Mouse (Mus musculus): ENCODE results near the gene Trim2. TPM values are rescaled to one million over a fixed set of nuclear protein-coding genes. Genes with fewer than 3 reads are reported as not detected.
A peak's percentile ranks its signal among the peaks of the same experiment; 100 is the strongest.

Trim2 gene
- polyA plus RNA-seq (2016; fragmentation: Nextera tagmentation; extraction: Ambion mirVana) = 38.2 and 39.2 TPM in 2 replicates

GRCm38 (mm10) chr3:84306777-84307176 is at the start of gene Trim2:
Gene Trim2 (minus strand): TSS chr3:84306877.
- Histone ChIP-seq H3K4me2 (replicated peaks) (0 out of 2 replicates have a peak within 1 kb of the TSS, but pooled peaks have one; percentile 68), H3K9me3 (no peaks in the 10 kb centered on the region), H3K27me3 (peaks cover 38% of the 10 kb centered on the region), H3K27ac (no peak within 1 kb of the TSS), H3K4me3 (no peak within 1 kb of the TSS), H3K36me3 (no peaks in the 10 kb centered on the region), H3K9ac (no peak within 1 kb of the TSS), H3K4me1 (peaks cover 17% of the 10 kb centered on the region)
- ATAC-seq (ENCODE audit: insufficient number of reproducible peaks, insufficient read depth, low FRiP score, low TSS enrichment) = no peak
- WGBS = 95% methylated on average over 3 of the region's 3 CpGs

- no peaks in the 10 kb centered on the region for H3K9me3 ChIP-seq
- H3K9ac ChIP-seq = no peak overlapping the region
- 45% methylated on average over 12 of the region's 12 CpGs for WGBS
- no peak overlapping the region for H3K4me3 ChIP-seq
- H3K36me3 ChIP-seq = no peaks in the 10 kb centered on the region
- H3K27me3 ChIP-seq = no peaks in the 10 kb centered on the region
- H3K4me2 ChIP-seq (replicated peaks) = no peak overlapping the region
- no peaks in the 10 kb centered on the region for H3K4me1 ChIP-seq
- no peak for ATAC-seq (ENCODE audit: insufficient number of reproducible peaks, insufficient read depth, low FRiP score, low TSS enrichment)
- H3K27ac ChIP-seq = no peak overlapping the region
Measured at GRCm38 (mm10) chr3:84355930-84356689, 49.4 kb upstream of the Trim2 start.

- ATAC-seq (ENCODE audit: insufficient number of reproducible peaks, insufficient read depth, low FRiP score, low TSS enrichment) = no peak
- Histone ChIP-seq H3K4me2 (replicated peaks) (no peak overlapping the region), H3K27me3 (peaks cover 9% of the 10 kb centered on the region), H3K9me3 (no peaks in the 10 kb centered on the region), H3K9ac (no peak overlapping the region), H3K4me1 (no peaks in the 10 kb centered on the region), H3K4me3 (no peak overlapping the region), H3K36me3 (no peaks in the 10 kb centered on the region), H3K27ac (no peak overlapping the region)
- 35% methylated on average over 5 of the region's 5 CpGs for WGBS
Measured at GRCm38 (mm10) chr3:84352353-84353034, 45.8 kb upstream of the Trim2 start.

GRCm38 (mm10) chr3:84350311-84350710 is 43.6 kb upstream of the Trim2 start:
- H3K27ac ChIP-seq = no peak overlapping the region
- H3K9me3 ChIP-seq = no peaks in the 10 kb centered on the region
- H3K4me2 ChIP-seq (replicated peaks) = no peak overlapping the region
- WGBS = 77% methylated on average over 6 of the region's 6 CpGs
- no peak for ATAC-seq (ENCODE audit: insufficient number of reproducible peaks, insufficient read depth, low FRiP score, low TSS enrichment)
- no peak overlapping the region for H3K9ac ChIP-seq
- H3K4me1 ChIP-seq = 0 out of 2 replicates have a peak, but pooled peaks cover under 1% of the 10 kb centered on the region
- H3K36me3 ChIP-seq = no peaks in the 10 kb centered on the region
- peaks cover 11% of the 10 kb centered on the region for H3K27me3 ChIP-seq
- no peak overlapping the region for H3K4me3 ChIP-seq

- WGBS = 89% methylated on average over 10 of the region's 10 CpGs
- Histone ChIP-seq H3K36me3 (no peaks in the 10 kb centered on the region), H3K4me2 (replicated peaks) (no peak overlapping the region), H3K27me3 (peaks cover 11% of the 10 kb centered on the region), H3K9me3 (no peaks in the 10 kb centered on the region), H3K4me3 (no peak overlapping the region), H3K9ac (no peak overlapping the region), H3K4me1 (0 out of 2 replicates have a peak, but pooled peaks cover 5% of the 10 kb centered on the region), H3K27ac (no peak overlapping the region)
- no peak for ATAC-seq (ENCODE audit: insufficient number of reproducible peaks, insufficient read depth, low FRiP score, low TSS enrichment)
Measured at GRCm38 (mm10) chr3:84349771-84350170, 43.1 kb upstream of the Trim2 start.

GRCm38 (mm10) chr3:84347426-84347825 is 40.7 kb upstream of the Trim2 start:
- Histone ChIP-seq H3K36me3 (no peaks in the 10 kb centered on the region), H3K9me3 (no peaks in the 10 kb centered on the region), H3K27me3 (peaks cover 11% of the 10 kb centered on the region), H3K4me3 (no peak overlapping the region), H3K4me2 (replicated peaks) (no peak overlapping the region), H3K27ac (no peak overlapping the region), H3K9ac (no peak overlapping the region), H3K4me1 (0 out of 2 replicates have a peak, but pooled peaks cover 9% of the 10 kb centered on the region)
- ATAC-seq (ENCODE audit: insufficient number of reproducible peaks, insufficient read depth, low FRiP score, low TSS enrichment) = no peak
- 33% methylated on average over 4 of the region's 4 CpGs for WGBS

GRCm38 (mm10) chr3:84346456-84347150 is 39.9 kb upstream of the Trim2 start:
- 0 out of 2 replicates have a peak, but pooled peaks cover 9% of the 10 kb centered on the region for H3K4me1 ChIP-seq
- H3K9ac ChIP-seq = no peak overlapping the region
- H3K9me3 ChIP-seq = no peaks in the 10 kb centered on the region
- H3K4me2 ChIP-seq (replicated peaks) = no peak overlapping the region
- H3K36me3 ChIP-seq = no peaks in the 10 kb centered on the region
- ATAC-seq (ENCODE audit: insufficient number of reproducible peaks, insufficient read depth, low FRiP score, low TSS enrichment) = no peak
- peaks cover 11% of the 10 kb centered on the region for H3K27me3 ChIP-seq
- WGBS = 28% methylated on average over 10 of the region's 10 CpGs
- H3K4me3 ChIP-seq = no peak overlapping the region
- no peak overlapping the region for H3K27ac ChIP-seq

- WGBS = 53% methylated on average over 6 of the region's 6 CpGs
- peak overlapping the region; percentile 61 for H3K4me2 ChIP-seq (replicated peaks)
- no peak overlapping the region for H3K4me3 ChIP-seq
- no peak overlapping the region for H3K27ac ChIP-seq
- H3K27me3 ChIP-seq = peaks cover 11% of the 10 kb centered on the region
- no peaks in the 10 kb centered on the region for H3K9me3 ChIP-seq
- 0 out of 2 replicates have a peak, but pooled peaks cover 9% of the 10 kb centered on the region for H3K4me1 ChIP-seq
- no peaks in the 10 kb centered on the region for H3K36me3 ChIP-seq
- H3K9ac ChIP-seq = no peak overlapping the region
- ATAC-seq (ENCODE audit: insufficient number of reproducible peaks, insufficient read depth, low FRiP score, low TSS enrichment) = no peak
Measured at GRCm38 (mm10) chr3:84345646-84345980, 38.9 kb upstream of the Trim2 start.

GRCm38 (mm10) chr3:84344725-84345645 is 38.3 kb upstream of the Trim2 start:
- no peaks in the 10 kb centered on the region for H3K9me3 ChIP-seq
- peaks cover 11% of the 10 kb centered on the region for H3K27me3 ChIP-seq
- H3K4me2 ChIP-seq (replicated peaks) = peak overlapping the region; percentile 61
- H3K9ac ChIP-seq = 0 out of 2 replicates have a peak overlapping the region, but pooled peaks have one; percentile 11
- no peak overlapping the region for H3K27ac ChIP-seq
- ATAC-seq (ENCODE audit: insufficient number of reproducible peaks, insufficient read depth, low FRiP score, low TSS enrichment) = no peak
- no peaks in the 10 kb centered on the region for H3K36me3 ChIP-seq
- H3K4me1 ChIP-seq = 0 out of 2 replicates have a peak, but pooled peaks cover 9% of the 10 kb centered on the region
- WGBS = 4% methylated on average over 28 of the region's 28 CpGs
- H3K4me3 ChIP-seq = peak overlapping the region; percentile 26

- Histone ChIP-seq H3K36me3 (no peaks in the 10 kb centered on the region), H3K9me3 (no peaks in the 10 kb centered on the region), H3K9ac (no peak overlapping the region), H3K27ac (no peak overlapping the region), H3K4me2 (replicated peaks) (no peak overlapping the region), H3K4me1 (0 out of 2 replicates have a peak, but pooled peaks cover 9% of the 10 kb centered on the region), H3K27me3 (peaks cover 8% of the 10 kb centered on the region), H3K4me3 (no peak overlapping the region)
- 89% methylated on average over 9 of the region's 9 CpGs for WGBS
- no peak for ATAC-seq (ENCODE audit: insufficient number of reproducible peaks, insufficient read depth, low FRiP score, low TSS enrichment)
Measured at GRCm38 (mm10) chr3:84343101-84343500, 36.4 kb upstream of the Trim2 start.

- H3K36me3 ChIP-seq = no peaks in the 10 kb centered on the region
- 63% methylated on average over 7 of the region's 7 CpGs for WGBS
- H3K27ac ChIP-seq = no peak overlapping the region
- 0 out of 2 replicates have a peak, but pooled peaks cover 9% of the 10 kb centered on the region for H3K4me1 ChIP-seq
- no peak overlapping the region for H3K9ac ChIP-seq
- H3K27me3 ChIP-seq = no peaks in the 10 kb centered on the region
- H3K4me3 ChIP-seq = no peak overlapping the region
- H3K9me3 ChIP-seq = no peaks in the 10 kb centered on the region
- H3K4me2 ChIP-seq (replicated peaks) = no peak overlapping the region
- ATAC-seq (ENCODE audit: insufficient number of reproducible peaks, insufficient read depth, low FRiP score, low TSS enrichment) = no peak
Measured at GRCm38 (mm10) chr3:84341811-84342210, 35.1 kb upstream of the Trim2 start.

Data from embryonic facial prominence, embryonic 12.5 days (tissue).